Mouse (Mus musculus): ENCODE measurements around the gene Wdr11. TPM values are rescaled to one million over a fixed set of nuclear protein-coding genes. Genes with fewer than 3 reads are reported as not detected.

Gene Wdr11
- 2.4 and 7.1 TPM in 2 replicates for polyA plus RNA-seq (2012; ENCODE audit: low replicate concordance)

DNA sequence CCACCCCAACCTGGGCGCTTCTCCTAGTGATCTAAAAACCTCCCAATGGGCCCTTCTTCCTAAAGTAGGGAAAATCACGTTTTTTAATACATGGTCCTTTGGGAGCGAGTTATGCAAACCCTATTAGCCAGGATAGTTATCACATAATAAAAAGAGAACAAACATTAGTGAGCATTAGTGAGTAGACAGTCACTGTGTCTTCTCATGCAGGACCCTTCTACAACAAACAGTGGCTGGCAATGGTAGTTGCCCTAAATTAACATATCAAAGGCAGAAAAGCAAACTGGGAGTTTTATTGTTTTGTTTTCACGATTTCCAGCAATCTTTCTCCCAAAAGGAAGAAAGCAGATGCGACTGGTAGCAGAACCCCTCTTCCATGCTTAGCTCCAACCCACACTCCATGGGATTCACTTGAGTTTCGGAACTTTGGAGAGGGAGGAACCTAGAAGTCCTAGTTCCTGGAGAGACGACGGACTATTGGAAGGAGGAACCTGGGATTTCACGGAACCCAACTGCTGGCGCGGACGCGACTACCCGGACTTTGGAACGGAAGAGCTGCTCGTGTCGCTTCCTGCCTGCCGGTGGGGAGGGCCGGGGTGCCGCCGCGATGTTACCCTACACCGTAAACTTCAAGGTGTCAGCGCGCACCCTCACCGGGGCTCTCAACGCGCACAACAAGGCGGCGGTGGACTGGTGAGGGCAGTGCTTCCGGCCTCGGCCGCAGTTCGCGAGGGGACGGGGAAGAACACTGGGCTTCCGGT lies at the start of gene Wdr11:
TSS of gene Wdr11 (plus strand) at position 493 of the 761 bp plus-strand sequence.

Data from hematopoietic multipotent progenitor cell, adult 10-12 weeks (in vitro differentiated cells).